Mouse (Mus musculus) central nervous system, embryonic 14 days (tissue): ENCODE data around the gene Atp1a1. TPM values are rescaled to one million over a fixed set of nuclear protein-coding genes. Genes with fewer than 3 reads are reported as not detected.

Experiments
- polyA plus RNA-seq: library from polyadenylated mRNA; depleted of rRNA; stranded (reverse); fragments of >200 nt; gene quantifications from 2 replicates; pipeline ENCODE4 v1.2.3, GENCODE M21; 2012; rRNA removed

Atp1a1 gene
- polyA plus RNA-seq: 114 and 142 TPM in 2 replicates

DNA sequence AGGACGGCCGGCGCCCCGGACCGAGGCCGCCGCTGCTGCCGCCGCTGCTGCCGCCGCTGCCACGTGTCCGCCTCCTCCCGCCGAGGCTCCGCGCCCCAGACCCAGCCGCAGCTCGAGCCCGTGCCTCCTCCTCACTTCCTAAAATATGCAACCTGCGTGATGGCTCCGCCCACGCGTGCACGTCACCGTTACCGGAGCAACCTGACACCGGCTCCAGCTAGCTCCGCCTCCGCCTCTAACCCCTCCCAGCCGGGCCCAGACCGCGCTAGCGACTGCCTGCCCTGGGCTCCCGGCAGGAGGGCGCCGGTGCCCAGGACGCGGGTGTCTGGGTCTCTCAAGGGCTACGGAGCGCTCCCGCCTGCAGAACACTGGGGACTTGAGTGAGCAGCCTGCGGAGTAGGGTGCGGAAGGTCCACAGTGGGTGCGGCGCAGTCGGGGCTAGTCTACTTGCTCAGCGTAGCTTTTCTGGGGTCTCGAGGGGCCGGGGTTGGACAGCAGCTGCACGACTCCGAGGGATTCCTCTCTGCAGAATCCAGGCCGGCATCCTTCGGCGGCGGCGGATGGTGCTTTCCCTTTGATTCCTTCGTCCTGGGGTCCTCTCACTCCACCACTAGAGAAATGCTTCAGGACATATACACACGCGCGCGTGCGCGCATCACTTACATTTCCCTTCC is at the start of gene Atp1a1:
TSS of gene Atp1a1 (minus strand) at position 135 of the 674 bp plus-strand sequence.

Other genes starting within 250 kb of the Atp1a1 start
- 17.5 and 21.2 TPM in 2 replicates for gene Igsf3, start 227.6 kb downstream of the Atp1a1 start, polyA plus RNA-seq
- 0.45 and 1.0 TPM in 2 replicates for gene Mab21l3, start 244.3 kb upstream of the Atp1a1 start, polyA plus RNA-seq